Mouse (Mus musculus): Measurements from ENCODE around the gene Nfic. TPM values are rescaled to one million over a fixed set of nuclear protein-coding genes. Genes with fewer than 3 reads are reported as not detected.

Nfic gene
- total and polyA plus RNA-seq, 3 experiments, result 2.0 to 9.7 TPM; not detected in 1

GRCm38 (mm10) chr10:81379183-81379553 is 76.3 kb downstream of the Nfic start:
- H3K36me3 ChIP-seq (ENCODE audit: control insufficient read depth in 1 of 2, insufficient read depth in 2 of 2, low read length in 2 of 2), result peaks cover 5 to 45% of the 10 kb centered on the region in 2 experiments; a peak in 3 of 4 replicates
- no peak for DNase-seq (ENCODE audit: low read depth, low spot score)
- H3K27me3 ChIP-seq (ENCODE audit: control insufficient read depth in 1 of 2, insufficient read depth in 2 of 2, low read length in 2 of 2), result no peaks in the 10 kb centered on the region
- H3K4me1 ChIP-seq (ENCODE audit: control insufficient read depth in 1 of 2, insufficient read depth in 2 of 2, low read length in 2 of 2), result peaks cover 31 to 48% of the 10 kb centered on the region in 2 experiments
- H3K79me2 ChIP-seq (ENCODE audit: control insufficient read depth, insufficient read depth, low read length, poor library complexity), result peaks cover 31% of the 10 kb centered on the region
- H3K27ac ChIP-seq (ENCODE audit: control insufficient read depth, low read depth, low read length), result peak overlapping the region; percentile 93
- H3K9me3 ChIP-seq (replicated peaks; ENCODE audit: insufficient read depth, low read length), result no peaks in the 10 kb centered on the region
- peak overlapping the region; percentile 82 for H3K9ac ChIP-seq (ENCODE audit: control insufficient read depth, low read depth, low read length, poor library complexity, severe bottlenecking)
- no peak for TF ChIP-seq MXI1 (IDR thresholded peaks at IDR 0.05; ENCODE audit: low read depth, low read length)
- TF ChIP-seq MEF2A (IDR thresholded peaks at IDR 0.05; ENCODE audit: extremely low read depth, insufficient replicate concordance, low read depth, low read length, poor library complexity, severe bottlenecking), result no peak
- H3K4me3 ChIP-seq (ENCODE audit: control insufficient read depth in 1 of 2, insufficient read depth in 1 of 2, low read depth in 2 of 2, low read length in 2 of 2), result peak overlapping the region; percentile 61 to 69

- Histone ChIP-seq H3K27ac (ENCODE audit: control insufficient read depth, low read depth, low read length) (peak overlapping the region; percentile 93), H3K27me3 (ENCODE audit: control insufficient read depth in 1 of 2, insufficient read depth in 2 of 2, low read length in 2 of 2) (no peaks in the 10 kb centered on the region), H3K9me3 (replicated peaks; ENCODE audit: insufficient read depth, low read length) (no peaks in the 10 kb centered on the region), H3K9ac (ENCODE audit: control insufficient read depth, low read depth, low read length, poor library complexity, severe bottlenecking) (peak overlapping the region; percentile 82), H3K4me1 (ENCODE audit: control insufficient read depth in 1 of 2, insufficient read depth in 2 of 2, low read length in 2 of 2) (peaks cover 31 to 48% of the 10 kb centered on the region in 2 experiments), H3K4me3 (ENCODE audit: control insufficient read depth in 1 of 2, insufficient read depth in 1 of 2, low read depth in 2 of 2, low read length in 2 of 2) (peak overlapping the region; percentile 61 to 69), H3K79me2 (ENCODE audit: control insufficient read depth, insufficient read depth, low read length, poor library complexity) (peaks cover 35% of the 10 kb centered on the region), H3K36me3 (ENCODE audit: control insufficient read depth in 1 of 2, insufficient read depth in 2 of 2, low read length in 2 of 2) (peaks cover 5 to 45% of the 10 kb centered on the region in 2 experiments)
- peak; percentile 100 for DNase-seq (ENCODE audit: low read depth, low spot score)
- TF ChIP-seq CTCF (IDR thresholded peaks at IDR 0.05 in 2 of 3, conservative IDR thresholded peaks at IDR 0.05 in 1 of 3; ENCODE audit: control insufficient read depth in 1 of 3, insufficient read depth in 1 of 3, low read depth in 2 of 3, low read length in 3 of 3, poor library complexity in 1 of 3, severe bottlenecking in 1 of 3) (no peak), ETS1 (IDR thresholded peaks at IDR 0.05; ENCODE audit: low read depth, low read length) (peak; percentile 59; the same call in 1 of the 2 replicates), EP300 (IDR thresholded peaks at IDR 0.05; ENCODE audit: low read depth in 1 of 2, low read length in 2 of 2) (no peak; a peak in 1 of 4 replicates), MYB (IDR thresholded peaks at IDR 0.05; ENCODE audit: low read depth, low read length) (no peak), SMC3 (IDR thresholded peaks at IDR 0.05; ENCODE audit: low read depth, low read length) (no peak), GABPA (IDR thresholded peaks at IDR 0.05; ENCODE audit: low read depth, low read length) (0 out of 2 replicates have a peak, but pooled peaks have one; percentile 22), JUND (IDR thresholded peaks at IDR 0.05; ENCODE audit: low read depth, low read length) (no peak), CHD2 (IDR thresholded peaks at IDR 0.05; ENCODE audit: low read length) (no peak; the same call in 1 of the 2 replicates), MEF2A (IDR thresholded peaks at IDR 0.05; ENCODE audit: extremely low read depth, insufficient replicate concordance, low read depth, low read length, poor library complexity, severe bottlenecking) (no peak), POLR2AphosphoS5 (IDR thresholded peaks at IDR 0.05; ENCODE audit: borderline replicate concordance, low read depth, low read length) (no peak), ZKSCAN1 (IDR thresholded peaks at IDR 0.05; ENCODE audit: low read depth, low read length) (no peak), NELFE (IDR thresholded peaks at IDR 0.05; ENCODE audit: low read depth, low read length) (peak; percentile 63), ZMIZ1 (IDR thresholded peaks at IDR 0.05; ENCODE audit: low read depth, low read length) (peak; percentile 78; the same call in 1 of the 2 replicates), KAT2A (conservative IDR thresholded peaks at IDR 0.05; ENCODE audit: low read depth, low read length) (no peak; the same call in 1 of the 2 replicates), MXI1 (IDR thresholded peaks at IDR 0.05; ENCODE audit: low read depth, low read length) (peak; percentile 86), UBTF (IDR thresholded peaks at IDR 0.05; ENCODE audit: borderline replicate concordance, insufficient read depth, low read depth, low read length) (no peak), HCFC1 (IDR thresholded peaks at IDR 0.05; ENCODE audit: low read depth, low read length) (peak; percentile 83), TAL1 (IDR thresholded peaks at IDR 0.05; ENCODE audit: low read length) (no peak), GATA1 (IDR thresholded peaks at IDR 0.05; ENCODE audit: low read depth, low read length) (no peak), POLR2A (IDR thresholded peaks at IDR 0.05; ENCODE audit: control insufficient read depth in 1 of 2, insufficient read depth in 1 of 2, low read depth in 1 of 2, low read length in 2 of 2, poor library complexity in 1 of 2) (peak; percentile 9 to 71; a peak in 3 of 4 replicates), ELF1 (IDR thresholded peaks at IDR 0.05; ENCODE audit: low read depth, low read length) (peak; percentile 96), RCOR1 (IDR thresholded peaks at IDR 0.05; ENCODE audit: low read depth, low read length) (no peak; the same call in 1 of the 2 replicates), CHD1 (IDR thresholded peaks at IDR 0.05; ENCODE audit: low read depth, low read length) (peak; percentile 75; the same call in 1 of the 2 replicates), TCF12 (IDR thresholded peaks at IDR 0.05; ENCODE audit: low read depth, low read length) (peak; percentile 35; the same call in 1 of the 2 replicates), RAD21 (IDR thresholded peaks at IDR 0.05; ENCODE audit: low read depth, low read length) (no peak), MAZ (IDR thresholded peaks at IDR 0.05; ENCODE audit: low read depth, low read length) (peak; percentile 78), USF1 (IDR thresholded peaks at IDR 0.05; ENCODE audit: low read depth, low read length) (peak; percentile 47), USF2 (IDR thresholded peaks at IDR 0.05; ENCODE audit: borderline replicate concordance in 1 of 2, insufficient read depth in 1 of 2, low read depth in 1 of 2, low read length in 2 of 2) (no peak), ZNF384 (IDR thresholded peaks at IDR 0.05; ENCODE audit: low read depth, low read length) (no peak)
Observed at GRCm38 (mm10) chr10:81378553-81379182, 76.8 kb downstream of the Nfic start.

Data from MEL (cell line).